Mouse (Mus musculus) C2C12 (cell line): Measurements from ENCODE around the gene Tyro3.

ENCODE experiments used
- MAX ChIP-seq: IDR thresholded peaks from one replicate; pipeline ENCODE4 v1.6.1; 2011; ENCODE audit warnings: mild to moderate bottlenecking, control low read depth
- USF1 ChIP-seq: IDR thresholded peaks from one replicate; pipeline ENCODE4 v1.6.1; 2011; ENCODE audit warnings: low read depth, mild to moderate bottlenecking, control low read depth, moderate library complexity

DNA sequence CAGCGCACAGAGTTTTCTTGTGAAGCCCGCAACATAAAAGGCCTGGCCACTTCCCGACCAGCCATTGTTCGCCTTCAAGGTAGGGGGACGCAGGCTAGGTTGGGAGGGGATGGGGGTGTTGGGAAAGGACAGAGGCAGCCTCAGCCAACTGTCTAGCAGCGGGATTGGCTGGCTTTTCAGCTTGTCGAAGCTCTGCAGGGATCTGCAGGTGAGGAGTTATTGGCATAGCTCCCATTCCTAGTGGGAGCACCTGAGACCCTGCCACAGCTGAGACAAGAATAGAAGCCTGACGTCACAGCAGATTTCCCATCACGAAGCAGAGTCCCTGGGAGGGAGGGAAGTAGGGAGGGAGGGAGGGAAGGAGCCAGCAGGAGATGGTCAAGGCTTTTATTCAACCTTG, 7.2 kb downstream of the Tyro3 start:
- no peak for TF ChIP-seq USF1
- TF ChIP-seq MAX: no peak
